Mouse (Mus musculus) v-Abl transformed pro-B cells (cell line): ENCODE measurements around the gene Scnn1g.

ENCODE experiments used
- in situ Hi-C, 2 experiments: fragments of 400-800 bp; cut with MboI; formaldehyde crosslinking; loops; one replicate each; pipeline ENCODE4 v1.15.1; 2025; ENCODE audit not compliant: unreplicated experiment in 2 of 2

Scnn1g gene

GRCm38 (mm10) chr7:121734171-121734831 lies at the start of gene Scnn1g:
Gene Scnn1g, plus strand, starts transcription at chr7:121734479.
- in situ Hi-C loops, result loop anchor here (5.0 to 25.0 kb wide), 5 partner anchors 160 to 472 kb away; partner anchors contain the start of gene Ern2 (in 2 of the 2)

DNA sequence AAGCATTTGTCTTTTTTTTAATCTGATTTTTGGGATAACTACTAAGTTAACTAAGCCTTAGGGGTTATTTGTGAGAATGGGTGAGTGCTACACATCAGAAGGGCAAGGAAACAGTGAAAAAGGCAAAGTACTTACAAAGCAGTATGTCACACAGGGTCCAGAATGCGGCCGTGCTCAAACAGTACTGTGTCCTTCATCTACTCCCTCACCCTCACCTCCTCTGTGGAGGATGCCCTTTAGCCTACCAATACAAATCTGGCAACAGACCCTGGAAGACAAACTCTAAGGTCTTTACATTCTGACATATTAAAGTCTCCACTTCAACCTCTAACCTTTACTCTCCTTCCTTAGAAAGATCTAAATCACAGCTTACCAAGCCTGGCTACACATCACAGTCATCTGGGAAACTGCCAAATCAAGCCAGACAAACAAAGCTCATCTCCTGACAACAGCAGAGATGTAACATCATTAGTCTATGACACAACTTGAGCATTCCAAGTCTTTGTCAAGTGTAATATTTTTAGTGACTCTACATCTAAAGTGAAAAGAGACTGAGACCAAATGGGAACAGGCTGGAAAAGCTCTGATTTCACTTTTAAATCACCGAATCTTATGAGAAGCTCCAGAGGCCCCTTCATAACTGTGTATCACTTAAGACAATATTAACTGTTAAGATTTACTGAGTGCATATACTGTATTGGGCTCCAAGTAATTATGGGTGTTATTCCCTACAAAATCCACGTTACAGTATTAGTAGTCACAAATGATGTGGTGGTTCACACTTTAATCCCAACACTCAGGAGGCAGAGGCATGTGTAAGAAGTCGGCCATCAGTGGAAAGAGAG lies 48.9 kb upstream of the Scnn1g start:
- in situ Hi-C loops, result loop anchor here in 1 of 2 experiments (25.0 kb wide), 2 partner anchors 848 to 998 kb away; partner anchors contain the start of genes Eef2k and Mosmo

GRCm38 (mm10) chr7:121689338-121689737 lies 44.9 kb upstream of the Scnn1g start:
- in situ Hi-C loops, result loop anchor here in 1 of 2 experiments (25.0 kb wide), 2 partner anchors 852 to 1002 kb away; partner anchors contain the start of genes Eef2k and Mosmo

DNA sequence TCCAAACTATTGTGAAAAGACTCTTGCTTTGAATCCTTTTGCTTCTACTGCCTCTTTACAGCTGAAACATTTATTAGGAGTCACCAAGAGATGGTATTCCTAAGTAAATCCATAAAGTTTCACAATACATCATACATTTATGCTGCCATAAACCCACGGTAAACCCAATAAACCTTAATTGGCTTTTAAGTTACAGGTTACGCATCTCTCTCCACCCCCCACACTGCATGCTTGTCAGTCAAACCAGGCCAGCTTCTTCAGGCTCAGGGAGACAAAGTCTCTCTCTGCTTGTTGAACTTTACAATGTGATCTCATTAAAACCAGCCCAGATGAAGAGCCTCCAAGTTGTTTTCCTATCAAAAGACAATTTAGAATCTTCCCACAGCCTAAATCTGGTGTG lies 42.5 kb upstream of the Scnn1g start:
- in situ Hi-C loops, result loop anchor here in 1 of 2 experiments (25.0 kb wide), 2 partner anchors 855 to 1005 kb away; partner anchors contain the start of genes Eef2k and Mosmo

GRCm38 (mm10) chr7:121697170-121697569 lies 37.1 kb upstream of the Scnn1g start:
- in situ Hi-C loops, result loop anchor here in 1 of 2 experiments (25.0 kb wide), 2 partner anchors 860 to 1010 kb away; partner anchors contain the start of genes Eef2k and Mosmo

- in situ Hi-C loops, result loop anchor here in 1 of 2 experiments (25.0 kb wide), 2 partner anchors 860 to 1010 kb away; partner anchors contain the start of genes Eef2k and Mosmo
Measured at GRCm38 (mm10) chr7:121697574-121697973, 36.7 kb upstream of the Scnn1g start.

- in situ Hi-C loops, result loop anchor here in 1 of 2 experiments (25.0 kb wide), 2 partner anchors 862 to 1012 kb away; partner anchors contain the start of genes Eef2k and Mosmo
Measured at GRCm38 (mm10) chr7:121699218-121699617, 35.1 kb upstream of the Scnn1g start.

DNA sequence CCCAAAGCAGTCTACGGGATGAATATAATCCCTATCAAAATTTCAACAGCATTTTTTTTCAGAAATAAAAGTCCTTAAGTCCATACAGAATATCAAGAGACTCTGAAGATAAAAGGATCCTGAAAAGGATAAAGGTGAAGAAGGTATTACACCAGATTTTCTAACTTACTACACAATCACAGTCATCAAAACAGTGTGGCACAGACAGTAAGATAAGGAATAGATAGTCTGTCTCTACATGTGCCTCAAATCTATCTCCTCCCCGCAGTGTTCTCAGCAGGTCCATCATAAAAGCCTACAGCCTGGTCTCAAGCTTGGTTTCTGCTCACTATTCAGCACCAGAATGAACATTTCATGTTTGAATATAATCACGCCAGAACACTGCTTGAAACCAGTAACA lies 33.8 kb upstream of the Scnn1g start:
- in situ Hi-C loops, result loop anchor here (5.0 kb wide), 2 partner anchors 33 to 38 kb away; no protein-coding TSS in a partner anchor

GRCm38 (mm10) chr7:121701983-121702382 lies 32.3 kb upstream of the Scnn1g start:
- in situ Hi-C loops, result loop anchor here (5.0 kb wide), 2 partner anchors 35 to 40 kb away; no protein-coding TSS in a partner anchor

GRCm38 (mm10) chr7:121705051-121705450 lies 29.2 kb upstream of the Scnn1g start:
- in situ Hi-C loops, result no loop called here

GRCm38 (mm10) chr7:121706411-121707072 lies 27.7 kb upstream of the Scnn1g start:
- in situ Hi-C loops, result no loop called here

GRCm38 (mm10) chr7:121707073-121707667 lies 27.1 kb upstream of the Scnn1g start, which contains the start of gene Usp31:
Gene Usp31, minus strand, starts transcription at chr7:121707253.
- in situ Hi-C loops, result no loop called here

- in situ Hi-C loops, result no loop called here
Measured at GRCm38 (mm10) chr7:121711171-121711570, 23.1 kb upstream of the Scnn1g start.

DNA sequence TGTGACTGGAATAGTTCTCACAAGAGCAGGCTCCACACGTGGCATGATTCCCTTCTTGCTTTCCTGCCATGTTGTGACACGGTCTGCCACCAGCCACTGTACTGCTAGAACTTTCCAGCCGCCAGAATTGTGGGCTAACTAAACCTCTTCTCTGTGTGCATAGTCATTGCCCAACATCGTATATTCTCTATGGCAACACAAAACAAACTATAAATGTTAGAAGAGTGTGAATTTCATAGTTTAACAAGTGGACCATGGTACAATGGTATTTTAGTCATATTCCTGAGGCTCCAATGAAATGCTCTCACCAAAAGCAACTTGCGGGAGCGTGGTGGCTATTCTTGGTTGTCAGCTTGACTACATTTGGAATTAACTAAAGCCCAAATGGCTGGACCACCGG lies 17.2 kb upstream of the Scnn1g start:
- in situ Hi-C loops, result no loop called here

DNA sequence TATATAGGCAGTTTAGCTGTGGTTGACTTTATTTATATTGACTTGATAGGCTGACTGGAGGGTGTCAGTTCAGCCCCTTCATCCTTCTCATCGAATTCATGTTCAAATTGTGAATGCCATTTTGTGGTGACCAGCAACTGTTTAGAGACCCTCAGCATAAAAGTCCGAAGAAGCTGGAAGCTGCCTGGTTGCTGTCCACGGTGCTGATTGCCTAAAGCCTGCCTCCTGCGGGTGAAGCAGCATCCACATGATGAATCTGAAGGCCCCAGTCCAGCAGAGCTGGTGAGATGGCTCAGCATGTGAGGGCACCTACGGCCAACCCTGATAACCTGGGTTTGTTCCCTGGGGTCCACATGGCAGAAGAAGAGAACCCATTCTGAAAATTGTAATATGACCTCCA lies 4.1 kb upstream of the Scnn1g start:
- in situ Hi-C loops, result loop anchor here (5.0 to 25.0 kb wide), 5 partner anchors 165 to 468 kb away; partner anchors contain the start of gene Ern2 (in 2 of the 2)

GRCm38 (mm10) chr7:121737511-121738415 lies 3.5 kb downstream of the Scnn1g start:
- in situ Hi-C loops, result loop anchor here (5.0 to 25.0 kb wide), 5 partner anchors 157 to 475 kb away; partner anchors contain the start of gene Ern2 (in 2 of the 2)

DNA sequence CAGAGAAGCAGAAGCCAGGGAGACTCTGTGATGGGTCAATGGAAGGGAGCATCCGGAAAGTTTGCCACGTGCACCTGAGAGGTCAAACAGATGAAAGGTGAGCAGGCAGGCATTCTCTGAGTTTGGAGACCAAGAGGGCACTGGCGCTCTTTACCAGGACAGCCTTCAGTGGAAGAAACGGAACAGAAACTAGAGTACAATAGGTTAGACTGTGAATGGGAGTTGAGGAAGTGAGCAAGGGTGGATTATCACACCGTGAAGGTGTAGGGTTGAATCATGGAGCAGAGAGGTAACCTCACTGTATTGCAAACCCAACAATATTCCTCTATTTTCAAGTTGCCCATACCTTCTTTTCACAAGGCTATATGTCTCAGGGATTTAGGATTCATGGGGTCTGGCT lies 16.0 kb downstream of the Scnn1g start:
- in situ Hi-C loops, result no loop called here

DNA sequence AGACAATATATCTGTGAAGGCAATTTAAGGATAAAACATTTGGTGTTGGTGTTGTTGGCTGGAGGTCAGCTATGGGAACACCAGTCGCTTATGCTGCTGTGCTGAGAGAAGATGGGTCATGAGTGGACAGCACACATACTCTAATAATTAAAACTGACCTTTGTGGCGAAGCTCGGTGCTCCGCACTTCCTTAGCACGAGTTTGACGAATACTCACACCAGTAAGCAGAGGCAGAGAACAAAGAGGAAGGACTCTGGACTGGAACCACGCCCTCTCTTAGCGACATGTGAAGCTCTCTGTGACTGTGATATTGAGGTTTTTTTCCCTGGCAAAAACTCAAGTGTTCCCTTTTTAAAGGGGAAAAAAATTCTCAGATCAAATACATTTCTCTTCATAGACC lies 20.5 kb downstream of the Scnn1g start:
- in situ Hi-C loops, result no loop called here

DNA sequence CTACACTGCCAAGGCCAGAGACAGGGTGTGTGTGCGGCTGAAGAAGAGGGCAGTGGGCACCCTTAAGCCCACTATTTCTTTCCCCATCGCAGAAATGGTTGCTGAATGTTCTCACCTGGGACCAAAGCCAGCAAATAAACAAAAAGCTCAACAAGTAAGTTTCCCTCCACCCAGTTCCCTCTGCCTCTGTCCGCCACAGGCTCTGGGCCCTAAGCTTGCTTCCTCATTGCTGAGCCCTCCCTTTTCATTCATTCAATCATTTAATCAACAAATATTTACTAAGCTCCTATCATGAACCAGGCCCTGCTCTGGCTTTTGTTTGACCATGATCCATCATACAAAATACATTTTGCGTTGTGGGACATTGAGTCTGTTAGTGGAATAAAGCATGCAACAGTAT lies 29.0 kb downstream of the Scnn1g start:
- in situ Hi-C loops, result no loop called here
